Mouse (Mus musculus) retina, postnatal 7 days (tissue): ENCODE measurements around the gene Atrip.

ENCODE experiments used
- DNase-seq: peaks from one replicate; pipeline ENCODE4 v3.0.0-alpha.2; 2012; ENCODE audit warnings: low read depth, low spot score

Gene Atrip

GRCm38 (mm10) chr9:109097831-109098230, 23.9 kb upstream of the Atrip start:
- DNase-seq, result no peak

GRCm38 (mm10) chr9:109097291-109097690, 23.4 kb upstream of the Atrip start:
- no peak for DNase-seq

GRCm38 (mm10) chr9:109096856-109097255, 22.9 kb upstream of the Atrip start:
- no peak for DNase-seq

- DNase-seq, result no peak
These were observed 22.3 kb upstream of the Atrip start for GRCm38 (mm10) chr9:109096251-109096661.

- no peak for DNase-seq
These were observed 21.4 kb upstream of the Atrip start, which contains the start of gene Plxnb1 for GRCm38 (mm10) chr9:109095137-109095982. Gene Plxnb1 (plus strand): TSS chr9:109095389.

- DNase-seq, result no peak
These were observed 20.7 kb upstream of the Atrip start for GRCm38 (mm10) chr9:109094553-109095136.

- no peak for DNase-seq
These were observed 20.0 kb upstream of the Atrip start for GRCm38 (mm10) chr9:109093786-109094552.

GRCm38 (mm10) chr9:109092799-109093198, 18.9 kb upstream of the Atrip start:
- no peak for DNase-seq

- DNase-seq, result no peak
These were observed 17.9 kb upstream of the Atrip start for GRCm38 (mm10) chr9:109091802-109092201.

- DNase-seq, result no peak
These were observed 16.5 kb upstream of the Atrip start for GRCm38 (mm10) chr9:109090446-109090845.

GRCm38 (mm10) chr9:109087987-109088386, 14.1 kb upstream of the Atrip start:
- DNase-seq, result no peak

GRCm38 (mm10) chr9:109084922-109085321, 11.0 kb upstream of the Atrip start:
- DNase-seq, result no peak

GRCm38 (mm10) chr9:109082124-109082800, 8.3 kb upstream of the Atrip start, which contains the start of the genes Ccdc51 and Tma7:
Gene Ccdc51 (plus strand): TSS chr9:109082493.
Gene Tma7 (minus strand): TSS chr9:109082587.
- peak; percentile 89 for DNase-seq

- DNase-seq, result no peak
These were observed 7.8 kb upstream of the Atrip start for GRCm38 (mm10) chr9:109081749-109082123.

GRCm38 (mm10) chr9:109080516-109080915, 6.6 kb upstream of the Atrip start:
- no peak for DNase-seq

- DNase-seq, result no peak
These were observed 5.7 kb downstream of the Atrip start for GRCm38 (mm10) chr9:109068095-109068735.

- DNase-seq, result no peak
These were observed 13.0 kb downstream of the Atrip start for GRCm38 (mm10) chr9:109060898-109061295.

GRCm38 (mm10) chr9:109060184-109060897, 13.6 kb downstream of the Atrip start:
- DNase-seq, result no peak

- peak; percentile 62 for DNase-seq
These were observed 14.6 kb downstream of the Atrip start, which contains the start of gene Trex1 for GRCm38 (mm10) chr9:109059136-109059903. Gene Trex1 (minus strand): TSS chr9:109059734.
